Mouse (Mus musculus) ES-E14 (cell line): ENCODE results near the gene Ptprn2.

Experiments used
- CHD2 ChIP-seq: IDR thresholded peaks from 2 replicates; pipeline ENCODE4 v1.6.1; 2014; ENCODE audit warnings: mild to moderate bottlenecking, low read depth, low read length, inconsistent platforms
- HCFC1 ChIP-seq: IDR thresholded peaks from 2 replicates; pipeline ENCODE4 v1.6.1; 2012; ENCODE audit warnings: low read length, inconsistent platforms, borderline replicate concordance; ENCODE audit not compliant: insufficient read depth
- MAFK ChIP-seq: IDR thresholded peaks from 2 replicates; pipeline ENCODE4 v1.6.1; 2014; ENCODE audit warnings: mild to moderate bottlenecking, low read depth, low read length, inconsistent platforms; ENCODE audit not compliant: insufficient read depth
- ZC3H11A ChIP-seq: IDR thresholded peaks from 2 replicates; pipeline ENCODE4 v1.6.1; 2012; ENCODE audit warnings: low read depth, mild to moderate bottlenecking, inconsistent platforms, low read length, borderline replicate concordance
- ZNF384 ChIP-seq: IDR thresholded peaks from 2 replicates; pipeline ENCODE4 v1.6.1; 2012; ENCODE audit warnings: low read depth, low read length, inconsistent platforms

DNA sequence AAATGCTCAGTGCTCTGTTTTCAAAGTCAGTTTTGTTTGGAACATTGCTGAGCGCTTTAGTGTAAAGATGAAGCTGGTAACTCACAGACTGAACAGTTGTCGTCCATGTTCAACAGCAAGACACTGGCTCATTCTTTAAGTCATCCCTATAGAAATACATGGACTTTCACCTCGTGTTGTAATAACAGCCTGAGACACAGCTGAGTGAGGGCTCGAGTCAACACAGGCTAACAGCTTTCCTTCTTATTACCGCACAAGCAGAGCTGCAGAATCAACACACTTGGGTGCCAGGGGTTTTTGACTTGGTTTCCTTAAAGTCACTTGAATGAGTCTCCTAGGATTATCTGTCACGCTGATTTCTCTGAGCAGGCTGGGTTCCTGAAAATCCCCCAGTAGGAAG, 744.8 kb downstream of the Ptprn2 start:
- TF ChIP-seq ZNF384 (no peak), HCFC1 (no peak), CHD2 (no peak), ZC3H11A (no peak), MAFK (no peak)
